Mouse (Mus musculus) embryo, embryonic 10.5 days (tissue): ENCODE results near the gene Dcaf7.

Experiments used
- DNase-seq: peaks from one replicate; pipeline ENCODE4 v3.0.0-alpha.2; 2015; ENCODE audit warnings: low spot score

The Dcaf7 gene

GRCm38 (mm10) chr11:106106047-106106587 lies 69.4 kb downstream of the Dcaf7 start:
- no peak for DNase-seq
